ENCODE assay signal across 8 mouse cellular contexts in genomic region chr3:94581138-94581780, GRCm38 (mm10). TPM values are rescaled to one million over a fixed set of nuclear protein-coding genes. Genes with fewer than 3 reads are reported as not detected.
DNase-seq lines count a peak whose midpoint lies in the region; ATAC-seq and TF ChIP-seq lines count a peak whose summit lies in the region.

No protein-coding gene starts in this region.

- TF ChIP-seq POLR2A in bone marrow macrophage, adult 2 months (IDR thresholded peaks at IDR 0.05; ENCODE audit: borderline replicate concordance, low read depth, low read length) = no peak

- TF ChIP-seq CTCF in bone marrow macrophage, adult 2 months (IDR thresholded peaks at IDR 0.05; ENCODE audit: low read depth, low read length) = no peak
- TF ChIP-seq CTCF in intestine, postnatal 0 days (IDR thresholded peaks at IDR 0.05; ENCODE audit: low read depth) = no peak

- no peak for DNase-seq in ovary, postnatal 10 days (ENCODE audit: low spot score)

- H3K9ac ChIP-seq in forebrain, embryonic 13.5 days = peak overlapping the region; percentile 94
- H3K9ac ChIP-seq in intestine, postnatal 0 days (ENCODE audit: low read depth, low read length) = peak overlapping the region; percentile 94
- peak overlapping the region; percentile 91 for H3K9ac ChIP-seq in limb, embryonic 13.5 days
- H3K9ac ChIP-seq in neural tube, embryonic 13.5 days = peak overlapping the region; percentile 93

- peak overlapping the region; percentile 88 for H3K4me3 ChIP-seq in erythroblast, embryonic 14.5 days (replicated peaks)
- H3K4me3 ChIP-seq in bone marrow macrophage, adult 2 months (ENCODE audit: insufficient read depth, low read length) = peak overlapping the region; percentile 63
- H3K4me3 ChIP-seq in forebrain, embryonic 13.5 days = peak overlapping the region; percentile 88
- peak overlapping the region; percentile 97 for H3K4me3 ChIP-seq in intestine, postnatal 0 days (ENCODE audit: low read depth, low read length)
- peak overlapping the region; percentile 86 for H3K4me3 ChIP-seq in limb, embryonic 13.5 days
- H3K4me3 ChIP-seq in neural tube, embryonic 13.5 days = peak overlapping the region; percentile 89

- WGBS in forebrain, embryonic 13.5 days = 0% methylated on average over 16 of the region's 16 CpGs
- 4% methylated on average over 16 of the region's 16 CpGs for WGBS in intestine, postnatal 0 days
- WGBS in limb, embryonic 13.5 days = 2% methylated on average over 16 of the region's 16 CpGs
- WGBS in neural tube, embryonic 13.5 days = 4% methylated on average over 16 of the region's 16 CpGs

- no peaks in the 10 kb centered on the region for H3K27me3 ChIP-seq in erythroblast, embryonic 14.5 days (ENCODE audit: control insufficient read depth)
- no peaks in the 10 kb centered on the region for H3K27me3 ChIP-seq in forebrain, embryonic 13.5 days
- no peaks in the 10 kb centered on the region for H3K27me3 ChIP-seq in intestine, postnatal 0 days (replicated peaks; ENCODE audit: control insufficient read depth, insufficient read depth, low read length)
- no peaks in the 10 kb centered on the region for H3K27me3 ChIP-seq in limb, embryonic 13.5 days
- H3K27me3 ChIP-seq in neural tube, embryonic 13.5 days = no peaks in the 10 kb centered on the region

- ATAC-seq in erythroblast, adult 5-6 weeks (replicated peaks; ENCODE audit: low FRiP score, poor library complexity, severe bottlenecking) = no peak
- ATAC-seq in forebrain, embryonic 13.5 days = no peak
- ATAC-seq in intestine, postnatal 0 days = no peak
- ATAC-seq in limb, embryonic 13.5 days (ENCODE audit: low FRiP score, low read depth) = no peak
- ATAC-seq in neural tube, embryonic 13.5 days (ENCODE audit: low read depth) = no peak

- no peaks in the 10 kb centered on the region for H3K36me3 ChIP-seq in erythroblast, embryonic 14.5 days (ENCODE audit: control insufficient read depth)
- no peaks in the 10 kb centered on the region for H3K36me3 ChIP-seq in forebrain, embryonic 13.5 days (ENCODE audit: poor library complexity, severe bottlenecking)
- no peaks in the 10 kb centered on the region for H3K36me3 ChIP-seq in intestine, postnatal 0 days (ENCODE audit: control insufficient read depth, insufficient read depth)
- H3K36me3 ChIP-seq in limb, embryonic 13.5 days = no peaks in the 10 kb centered on the region
- H3K36me3 ChIP-seq in neural tube, embryonic 13.5 days = no peaks in the 10 kb centered on the region

- no peaks in the 10 kb centered on the region for H3K9me3 ChIP-seq in erythroblast, embryonic 14.5 days (ENCODE audit: control insufficient read depth, low read length)
- no peaks in the 10 kb centered on the region for H3K9me3 ChIP-seq in forebrain, embryonic 13.5 days (replicated peaks)
- H3K9me3 ChIP-seq in intestine, postnatal 0 days (ENCODE audit: control insufficient read depth) = no peaks in the 10 kb centered on the region
- no peaks in the 10 kb centered on the region for H3K9me3 ChIP-seq in limb, embryonic 13.5 days
- no peaks in the 10 kb centered on the region for H3K9me3 ChIP-seq in neural tube, embryonic 13.5 days

- peaks cover 19% of the 10 kb centered on the region for H3K4me1 ChIP-seq in erythroblast, embryonic 14.5 days (ENCODE audit: control insufficient read depth)
- H3K4me1 ChIP-seq in bone marrow macrophage, adult 2 months (ENCODE audit: control insufficient read depth, insufficient read depth, low read length) = peaks cover 23% of the 10 kb centered on the region
- peaks cover 34% of the 10 kb centered on the region for H3K4me1 ChIP-seq in forebrain, embryonic 13.5 days
- peaks cover 4% of the 10 kb centered on the region; the same call in 1 of the 2 replicates for H3K4me1 ChIP-seq in intestine, postnatal 0 days (replicated peaks; ENCODE audit: control insufficient read depth, insufficient read depth, low read length)
- H3K4me1 ChIP-seq in limb, embryonic 13.5 days = peaks cover 25% of the 10 kb centered on the region
- peaks cover 39% of the 10 kb centered on the region for H3K4me1 ChIP-seq in neural tube, embryonic 13.5 days (replicated peaks)

- H3K4me2 ChIP-seq in forebrain, embryonic 13.5 days = peak overlapping the region; percentile 84
- peak overlapping the region; percentile 90 for H3K4me2 ChIP-seq in intestine, postnatal 0 days (replicated peaks; ENCODE audit: low read depth)
- H3K4me2 ChIP-seq in limb, embryonic 13.5 days (replicated peaks) = peak overlapping the region; percentile 83
- H3K4me2 ChIP-seq in neural tube, embryonic 13.5 days = peak overlapping the region; percentile 93

- peak overlapping the region; percentile 99 for H3K27ac ChIP-seq in bone marrow macrophage, adult 2 months (ENCODE audit: insufficient read depth, low read depth, low read length)
- peak overlapping the region; percentile 87 for H3K27ac ChIP-seq in forebrain, embryonic 13.5 days
- no peak overlapping the region for H3K27ac ChIP-seq in intestine, postnatal 0 days (ENCODE audit: low read depth, low read length)
- 0 out of 2 replicates have a peak overlapping the region, but pooled peaks have one; percentile 85 for H3K27ac ChIP-seq in limb, embryonic 13.5 days
- peak overlapping the region; percentile 94; the same call in 1 of the 2 replicates for H3K27ac ChIP-seq in neural tube, embryonic 13.5 days (replicated peaks)

RNA-seq across cellular contexts. Expression of gene Snx27, which starts 1.3 kb away (rescaled TPM):
- polyA plus RNA-seq in erythroblast, embryonic 14.5 days (2012) = 0.17 and 0.20 TPM in 2 replicates
- total RNA-seq in erythroblast, adult 5-6 weeks (2015; ENCODE audit: low replicate concordance) = 6.7 and 9.8 TPM in 2 replicates
- total RNA-seq in erythroblast, adult 5-6 weeks (2017; ENCODE audit: low replicate concordance) = 13.0 and 13.8 TPM in 2 replicates
- polyA plus RNA-seq in bone marrow macrophage, adult 2 months (2012; ENCODE audit: insufficient read depth, insufficient read length, missing spikeins) = 52.4 and 56.8 TPM in 2 replicates
- 64.9 and 69.0 TPM in 2 replicates for polyA plus RNA-seq in forebrain, embryonic 13.5 days (2015; fragmentation: Nextera tagmentation; extraction: Ambion mirVana)
- polyA plus RNA-seq in intestine, postnatal 0 days (2015; fragmentation: Nextera tagmentation; extraction: Ambion mirVana) = 20.9 and 26.5 TPM in 2 replicates
- 56.7 and 66.8 TPM in 2 replicates for polyA plus RNA-seq in limb, embryonic 13.5 days (2015; fragmentation: Nextera tagmentation; extraction: Ambion mirVana)
- polyA plus RNA-seq in neural tube, embryonic 13.5 days (2015; fragmentation: Nextera tagmentation; extraction: Ambion mirVana) = 77.0 and 83.0 TPM in 2 replicates

Comparison
In these comparisons a context has a peak if more than half of its experiments do, and no peak if none do; other contexts are left out.
1. RNA of gene Snx27, which starts 1.3 kb away (polyA plus RNA-seq): 77.0 to 83.0 TPM in neural tube, embryonic 13.5 days, 56.7 to 66.8 TPM in limb, embryonic 13.5 days, 64.9 to 69.0 TPM in forebrain, embryonic 13.5 days, 52.4 to 56.8 TPM in bone marrow macrophage, adult 2 months and 20.9 to 26.5 TPM in intestine, postnatal 0 days; 0.17 to 0.20 TPM in erythroblast, embryonic 14.5 days; every median in the first group is over 10 times any median in the second.
2. Peak in every context shown above with its lines, with median percentiles within 50 percentile points of each other: H3K4me3 ChIP-seq, H3K4me2 ChIP-seq and H3K9ac ChIP-seq.